Mouse (Mus musculus): ENCODE data around the gene Slc5a11.

The Slc5a11 gene

DNA sequence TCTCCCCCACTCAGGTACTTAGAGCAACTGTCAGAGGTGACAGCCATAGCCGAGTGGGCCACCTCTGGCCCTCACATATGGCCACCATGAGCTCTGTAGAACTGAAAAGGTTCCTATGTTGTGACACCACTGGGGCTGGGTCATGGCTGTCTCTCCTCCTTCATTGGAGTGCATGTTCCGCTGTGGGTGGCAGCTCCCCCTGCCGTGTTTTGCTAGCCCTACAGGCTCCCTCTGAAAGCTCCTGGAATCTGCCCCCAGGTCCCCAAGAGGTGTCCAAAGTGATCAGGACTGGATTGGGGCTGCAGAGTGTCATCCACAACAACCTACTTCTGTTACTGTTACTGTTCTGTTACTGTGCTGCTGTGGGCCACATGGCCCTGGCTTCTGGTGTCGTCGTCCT, 2.3 kb upstream of the Slc5a11 start:
- no peak for DNase-seq (ENCODE audit: low read depth)

DNA sequence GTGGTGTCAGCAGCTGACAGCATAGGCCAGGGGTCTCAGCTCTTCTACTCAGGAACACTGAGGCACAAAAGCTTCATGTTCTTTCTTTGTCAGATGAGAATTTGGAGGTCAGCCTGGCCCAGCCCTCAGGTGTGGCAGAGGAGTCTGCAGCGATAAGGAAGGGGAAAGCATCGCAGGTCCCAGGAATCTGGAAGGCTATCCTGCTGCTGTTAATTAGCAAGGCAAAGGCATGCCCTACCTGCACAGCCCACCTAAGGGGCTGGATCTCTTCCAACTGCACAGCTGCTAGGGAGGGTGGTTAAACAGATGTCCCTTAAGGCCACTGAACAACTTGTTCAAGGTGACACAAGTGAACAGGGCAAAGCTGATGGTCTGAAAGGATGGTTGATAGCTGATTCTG, 558 bp downstream of the Slc5a11 start:
- DNase-seq (ENCODE audit: low read depth), result no peak

DNA sequence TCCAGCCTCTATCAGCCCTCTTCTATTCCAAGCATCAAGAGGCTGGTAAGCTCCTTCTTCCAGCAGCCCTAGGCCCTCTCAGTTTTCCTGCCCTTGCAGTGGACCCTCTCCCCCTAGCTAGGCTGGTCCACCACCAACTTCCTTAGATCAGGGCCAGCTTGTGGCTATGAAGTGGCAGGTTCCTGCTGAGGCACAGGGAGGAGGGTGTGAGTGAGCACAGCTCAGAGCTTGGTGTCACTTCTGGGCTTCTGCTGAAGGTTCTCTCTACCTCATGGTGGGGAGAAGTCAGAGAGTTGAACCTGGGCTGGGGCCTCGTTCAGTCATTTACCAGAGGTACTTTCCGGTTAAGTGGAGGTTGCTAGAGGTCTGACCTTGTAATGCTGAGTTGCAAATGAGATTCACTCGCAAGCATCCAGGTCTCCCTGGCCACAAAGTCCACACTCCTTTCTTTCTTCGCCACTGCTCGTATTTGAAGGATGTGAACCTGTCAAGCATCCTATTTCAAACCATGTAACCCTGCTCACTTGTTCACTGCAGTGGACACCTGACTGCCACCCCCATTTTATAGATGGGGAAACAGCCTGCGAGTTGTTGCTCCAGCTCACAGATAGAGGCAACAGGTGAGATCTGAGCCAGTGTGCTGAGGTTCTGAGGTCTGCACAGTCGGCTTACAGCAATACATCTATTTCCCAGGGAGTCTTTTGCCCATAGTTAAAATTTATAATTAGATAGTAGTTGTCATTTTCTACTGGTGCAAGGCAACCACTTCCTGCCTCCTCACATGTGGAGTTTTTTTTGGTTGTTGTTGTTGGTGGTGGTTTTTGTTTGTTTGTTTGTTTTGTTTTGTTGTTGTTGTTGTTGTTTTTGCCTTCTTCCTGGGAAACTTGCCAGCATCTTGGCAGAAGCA, 3.1 kb downstream of the Slc5a11 start:
- no peak for DNase-seq (ENCODE audit: low read depth)

DNA sequence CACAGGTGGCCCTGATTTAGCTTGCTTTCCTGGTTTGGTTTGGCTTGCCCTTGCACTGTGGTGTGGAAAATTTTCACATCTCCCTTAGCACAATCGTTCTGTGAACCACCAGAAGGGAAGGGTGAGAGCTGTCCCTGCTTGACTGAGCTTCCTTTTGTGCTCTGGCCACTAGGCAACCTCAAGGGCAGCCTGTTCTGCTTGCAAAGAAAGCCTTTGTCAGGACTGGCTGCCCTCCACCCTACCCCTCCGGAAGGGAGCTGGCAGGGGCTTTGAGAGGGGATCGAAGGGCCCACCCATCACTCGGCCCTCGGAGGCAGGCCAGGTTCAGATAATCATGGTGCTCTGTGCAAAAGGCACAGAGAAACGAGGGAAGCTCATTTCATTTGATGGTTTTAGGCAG, 4.0 kb downstream of the Slc5a11 start:
- no peak for DNase-seq (ENCODE audit: low read depth)

DNA sequence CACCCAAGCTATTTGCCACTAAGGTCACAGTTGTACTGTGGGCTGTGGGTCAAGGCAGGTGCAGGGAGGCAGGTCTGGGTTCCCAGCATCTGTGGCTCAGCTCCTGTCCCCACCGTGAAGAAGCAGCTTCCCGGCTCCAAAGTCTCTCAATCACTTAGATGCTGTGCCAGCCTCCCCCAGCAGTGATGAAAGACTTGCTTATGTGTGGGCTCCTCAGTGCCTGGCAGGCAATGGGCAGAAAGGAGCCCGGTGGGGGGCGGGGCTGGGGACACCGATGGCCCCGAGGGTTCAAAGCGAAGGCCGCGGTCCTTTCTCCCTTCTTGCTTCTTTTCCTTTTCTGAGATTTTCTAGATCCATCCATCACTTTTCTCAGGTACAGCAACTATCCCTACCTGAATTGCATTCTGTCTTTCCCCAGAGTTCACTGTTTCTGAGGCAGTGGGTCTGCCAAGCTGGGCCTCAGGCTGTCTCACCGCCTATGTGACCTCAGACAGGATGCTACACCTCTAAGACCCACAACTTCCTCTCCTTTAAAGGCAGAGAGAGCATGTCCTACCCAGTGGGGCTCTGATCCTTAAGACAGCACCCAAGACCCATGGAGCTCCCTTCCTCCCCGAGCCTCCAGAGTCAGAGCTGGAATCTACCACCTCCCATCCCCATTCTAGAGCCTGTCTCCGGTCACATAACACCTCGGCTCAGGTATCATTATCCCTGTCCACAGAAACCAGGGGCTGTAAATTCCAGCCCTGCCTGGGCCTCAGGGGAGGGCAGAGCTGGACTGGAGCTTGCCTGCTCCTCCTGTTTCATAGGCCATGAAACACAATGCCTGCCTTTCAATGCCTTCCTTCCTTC, 5.4 kb downstream of the Slc5a11 start:
- no peak for DNase-seq (ENCODE audit: low read depth)

DNA sequence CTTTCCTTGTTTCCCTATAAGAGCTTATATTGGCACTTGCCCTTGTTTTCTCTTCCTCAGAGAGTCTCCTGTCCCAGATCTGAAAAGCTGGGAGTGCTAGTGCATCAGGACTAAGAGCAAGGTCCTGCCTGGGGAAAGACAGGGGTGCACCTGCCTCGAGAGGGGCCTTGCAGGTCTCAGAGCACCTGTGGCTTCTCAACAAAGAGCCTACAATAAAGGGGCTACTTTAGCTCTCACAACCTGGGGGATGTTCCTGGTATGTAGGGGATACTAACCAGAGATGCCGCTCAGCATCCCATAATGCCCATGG, 6.0 kb downstream of the Slc5a11 start:
- DNase-seq (ENCODE audit: low read depth), result no peak

DNA sequence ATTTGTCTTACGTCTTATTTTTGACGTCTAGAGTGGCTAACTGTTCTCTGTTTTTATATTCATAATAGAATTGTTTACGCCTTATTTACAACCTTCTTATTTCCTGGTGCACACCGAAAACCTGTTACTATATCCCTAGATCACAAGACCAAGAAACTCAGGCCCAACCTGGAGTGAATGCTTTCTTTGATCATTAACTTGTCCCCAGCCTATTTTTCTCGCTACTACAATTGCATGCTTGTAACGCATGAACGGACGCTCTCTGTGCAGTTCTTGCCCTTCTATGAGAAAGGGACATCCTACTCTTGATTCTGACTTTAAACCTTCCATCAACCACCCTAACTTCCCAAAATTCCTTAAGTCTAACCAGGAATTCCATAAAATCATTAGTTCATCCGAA, 9.5 kb downstream of the Slc5a11 start:
- no peak for DNase-seq (ENCODE audit: low read depth)

DNA sequence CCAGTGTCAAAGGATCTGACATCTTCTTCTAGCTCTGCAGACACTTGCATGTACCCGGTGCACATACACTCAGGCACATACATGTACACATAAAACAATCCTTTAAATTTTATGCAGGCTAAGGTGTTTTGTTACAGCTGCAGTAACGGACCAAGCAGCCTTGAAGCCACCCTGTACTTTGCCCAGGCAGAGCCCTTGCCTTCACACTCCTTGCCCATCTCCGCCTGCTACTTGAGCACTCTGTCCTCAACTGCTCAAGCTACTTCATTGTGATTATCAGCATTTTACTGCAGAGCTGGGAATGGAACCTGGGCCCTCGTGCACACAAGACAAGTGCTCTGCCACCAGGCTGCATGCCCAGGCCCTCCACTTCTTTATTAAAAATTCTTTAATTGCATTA, 10.6 kb downstream of the Slc5a11 start:
- no peak for DNase-seq (ENCODE audit: low read depth)

DNA sequence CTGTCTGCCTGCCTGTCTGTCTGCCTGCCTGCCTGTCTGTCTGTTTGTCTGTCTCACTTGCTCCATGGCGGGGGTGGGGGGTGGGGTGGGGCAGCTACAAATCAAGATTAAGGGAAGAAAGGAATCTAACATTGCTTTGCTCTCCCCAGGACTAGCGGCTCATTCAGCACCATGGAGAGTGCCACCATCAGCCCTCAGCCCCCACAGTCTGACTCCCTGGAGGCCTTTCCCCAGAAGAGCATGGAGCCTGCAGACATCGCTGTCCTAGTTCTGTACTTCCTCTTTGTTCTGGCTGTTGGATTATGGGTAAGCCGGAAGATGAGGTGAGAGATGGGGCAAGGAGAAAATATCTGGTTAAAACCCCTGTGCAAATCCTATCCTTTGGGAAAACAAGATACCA, 20.9 kb downstream of the Slc5a11 start:
- DNase-seq (ENCODE audit: low read depth), result no peak

DNA sequence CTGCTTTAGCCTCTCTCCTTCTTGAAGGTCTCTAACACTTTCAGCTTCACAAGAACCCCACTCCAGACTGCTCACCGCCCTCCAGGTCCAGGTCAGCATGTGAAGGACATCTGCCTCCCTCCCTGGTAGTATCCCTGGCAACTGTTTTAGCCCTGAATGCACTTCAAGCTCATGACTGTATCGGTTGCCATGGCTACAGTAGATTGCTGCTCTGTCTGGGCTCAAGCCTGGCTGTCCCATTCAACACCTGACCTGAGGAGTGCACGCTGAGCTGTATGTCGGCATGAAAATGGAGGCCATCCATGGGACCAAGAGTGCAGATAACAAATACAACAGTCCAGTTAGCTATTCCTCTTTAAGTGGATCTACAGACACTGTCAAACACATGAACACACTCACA, 24.0 kb downstream of the Slc5a11 start:
- no peak for DNase-seq (ENCODE audit: low read depth)

DNA sequence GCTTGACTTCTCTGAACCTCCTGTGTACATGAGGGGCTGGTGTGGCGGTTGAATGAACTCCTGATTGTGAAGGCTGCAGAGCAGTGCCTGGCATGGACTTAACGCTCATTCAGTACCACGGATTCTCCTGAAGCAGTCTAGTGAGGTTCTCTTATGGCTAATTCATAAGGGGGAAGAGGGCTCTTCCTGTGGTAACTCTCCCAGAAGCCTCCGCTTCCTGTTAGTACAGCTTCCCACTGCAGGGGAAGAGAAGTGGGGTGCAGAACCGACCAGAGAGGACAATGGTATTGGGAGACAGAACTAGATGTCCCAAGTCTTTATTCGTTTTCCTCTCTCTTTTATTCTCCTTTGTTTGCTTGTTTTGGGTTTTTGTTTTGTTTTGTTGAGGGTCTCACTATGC, 25.5 kb downstream of the Slc5a11 start:
- DNase-seq (ENCODE audit: low read depth), result no peak

DNA sequence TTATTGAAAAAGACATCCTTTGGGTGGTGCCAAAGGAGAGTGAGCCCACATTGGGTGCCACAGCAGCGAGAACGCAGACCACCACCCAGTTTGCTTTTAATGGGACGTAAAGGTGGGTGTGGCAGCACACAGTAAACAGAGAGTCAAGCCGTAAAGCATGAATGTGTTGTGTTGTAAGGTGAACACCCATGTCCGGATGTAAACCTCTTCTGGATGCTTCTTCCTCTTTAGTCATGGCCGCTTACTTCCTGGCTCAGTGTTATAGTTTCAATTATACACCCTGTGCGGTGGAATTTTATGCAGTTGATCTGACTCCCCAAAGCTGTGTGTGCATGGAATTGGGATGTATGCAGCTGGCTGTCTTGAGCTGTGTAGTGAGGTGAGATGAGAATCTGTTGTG, 27.7 kb downstream of the Slc5a11 start:
- DNase-seq (ENCODE audit: low read depth), result no peak

DNA sequence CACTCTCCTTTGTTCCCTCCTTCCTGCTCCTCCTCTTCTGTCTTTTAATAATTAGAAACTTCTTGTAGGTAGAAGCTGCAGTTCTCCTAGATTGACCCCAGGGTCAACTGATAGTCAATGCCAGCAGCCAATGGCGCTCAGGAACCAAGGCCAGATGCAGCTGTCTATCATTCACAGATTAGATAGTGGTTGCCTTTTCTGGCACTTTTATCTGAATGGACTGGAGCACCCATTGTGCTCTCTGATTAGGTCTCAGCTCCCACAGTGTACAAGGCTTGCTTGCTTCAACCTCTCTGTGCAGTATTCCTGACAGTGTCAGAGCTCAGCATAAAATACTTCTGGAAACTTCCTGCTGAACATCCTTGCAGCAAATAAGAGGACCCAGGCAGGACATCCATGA, 30.3 kb downstream of the Slc5a11 start:
- DNase-seq (ENCODE audit: low read depth), result no peak

DNA sequence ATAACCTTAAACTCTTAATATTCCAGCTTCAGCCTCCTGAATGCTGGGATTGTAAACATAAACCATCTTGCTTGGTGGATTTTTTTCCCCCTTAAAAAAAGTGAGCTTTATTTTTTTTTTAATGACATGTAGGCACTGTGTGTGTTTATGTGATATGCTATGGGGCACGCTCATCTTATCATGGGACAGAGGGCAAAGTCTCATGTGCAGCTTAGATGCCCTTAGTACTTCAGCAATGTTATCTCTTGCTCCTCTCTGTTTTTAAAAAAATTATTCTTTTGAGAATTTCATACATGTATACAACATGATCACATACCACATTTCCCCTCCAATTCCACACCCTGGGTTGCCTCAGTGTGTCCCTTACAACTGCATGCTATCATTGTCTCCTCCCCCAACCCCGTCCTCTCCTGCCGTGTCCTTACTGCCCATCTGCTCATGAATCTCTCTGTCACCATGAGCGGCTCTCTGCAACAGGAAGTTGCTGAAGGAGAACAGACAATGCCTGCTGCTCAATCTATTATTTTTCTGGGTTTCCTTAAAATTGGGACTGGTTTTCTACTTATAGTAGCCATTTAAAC, 32.0 kb downstream of the Slc5a11 start:
- DNase-seq (ENCODE audit: low read depth), result no peak

DNA sequence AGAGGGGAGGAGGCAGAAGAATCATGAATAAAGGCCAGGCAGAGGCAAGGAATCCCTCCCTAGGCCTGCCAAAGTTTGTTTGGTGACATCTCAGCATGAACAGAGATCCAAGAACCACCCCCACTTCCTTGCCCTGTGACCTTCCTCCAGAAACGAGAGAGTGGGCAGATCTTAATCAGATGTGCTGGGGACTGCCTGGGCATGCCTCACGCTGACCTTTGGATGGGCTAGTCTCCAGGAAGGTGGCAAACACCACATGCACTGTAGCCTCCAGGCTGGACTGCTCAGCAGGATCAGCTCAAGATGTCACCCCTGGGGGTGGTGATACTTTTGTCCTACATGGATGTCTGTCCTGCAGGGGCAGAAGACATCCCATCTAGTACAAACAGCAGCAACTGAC, 33.6 kb downstream of the Slc5a11 start:
- DNase-seq (ENCODE audit: low read depth), result no peak

DNA sequence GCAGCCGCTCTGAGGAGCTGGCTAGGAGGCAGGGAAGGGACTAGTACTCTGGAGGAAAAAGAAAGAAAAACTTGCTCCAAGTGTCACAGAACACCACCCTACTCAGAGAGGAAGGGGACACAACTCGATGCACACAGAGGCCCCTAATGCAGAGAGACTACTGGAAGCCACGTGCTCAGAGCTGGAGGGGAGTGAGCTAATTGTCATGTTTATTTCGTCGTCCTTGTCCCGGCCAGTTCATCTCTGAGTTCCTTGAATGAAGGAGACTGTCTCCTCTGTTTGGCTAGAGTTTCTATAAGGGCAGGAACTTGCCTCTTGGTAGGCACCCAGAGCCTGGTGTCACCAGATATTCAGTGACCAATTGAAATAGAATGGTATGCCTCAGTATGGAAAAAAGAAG, 36.8 kb downstream of the Slc5a11 start:
- no peak for DNase-seq (ENCODE audit: low read depth)

DNA sequence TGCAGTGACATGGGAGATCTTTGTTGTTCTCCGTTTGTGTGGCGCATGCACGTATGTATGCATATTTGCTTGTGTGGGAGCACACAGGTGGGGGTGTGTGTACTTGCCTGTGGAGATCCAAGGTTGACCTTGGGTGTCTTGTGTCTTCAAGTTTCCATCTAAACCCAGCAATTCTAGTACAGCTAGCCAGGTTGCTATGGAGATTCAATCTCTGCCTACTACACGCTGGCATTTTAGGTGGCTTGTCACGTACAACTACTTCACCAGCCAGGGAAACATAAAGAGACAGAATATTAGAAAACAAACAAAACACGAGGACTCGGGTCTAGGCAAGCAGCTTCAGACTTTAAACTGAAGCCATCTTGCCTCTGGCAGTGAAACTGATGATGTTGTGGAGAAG, 38.8 kb downstream of the Slc5a11 start:
- DNase-seq (ENCODE audit: low read depth), result no peak

DNA sequence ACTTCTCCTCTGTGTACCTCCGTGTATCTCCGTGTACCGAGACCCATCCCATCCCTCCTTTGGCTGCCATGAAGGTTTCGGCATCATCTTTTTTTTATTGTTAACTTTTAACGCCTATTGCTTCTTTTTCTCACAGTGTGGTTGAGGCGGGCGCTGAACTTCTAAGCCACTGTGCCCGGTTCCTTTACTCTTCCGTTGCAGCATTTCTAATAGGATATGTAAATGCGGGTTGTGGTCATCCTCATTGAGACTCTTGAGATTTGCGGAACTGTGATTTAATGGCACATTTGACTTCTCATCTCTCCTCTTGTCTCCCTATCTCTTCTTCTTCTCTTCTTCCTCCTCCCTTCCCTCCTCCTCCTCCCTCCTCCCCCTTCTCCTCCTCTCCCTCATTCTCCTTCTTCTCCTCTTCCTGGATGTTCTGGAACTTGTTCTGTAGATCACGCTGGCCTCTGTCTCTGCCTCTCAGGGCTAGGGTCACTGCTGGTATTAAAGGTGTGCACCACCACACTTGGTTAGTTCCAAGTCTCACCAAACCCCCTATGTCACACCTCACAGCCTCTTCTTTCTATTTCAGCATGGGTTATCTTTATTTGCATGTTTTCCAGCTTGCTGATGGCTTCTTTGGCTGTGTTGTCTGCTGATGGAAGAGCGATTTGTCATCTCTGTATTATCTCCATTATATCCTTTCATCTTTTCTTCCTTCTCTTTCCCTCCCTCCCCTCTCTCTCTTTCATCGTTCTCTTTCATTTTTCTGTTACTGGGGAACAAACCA, 39.8 kb downstream of the Slc5a11 start:
- no peak for DNase-seq (ENCODE audit: low read depth)

DNA sequence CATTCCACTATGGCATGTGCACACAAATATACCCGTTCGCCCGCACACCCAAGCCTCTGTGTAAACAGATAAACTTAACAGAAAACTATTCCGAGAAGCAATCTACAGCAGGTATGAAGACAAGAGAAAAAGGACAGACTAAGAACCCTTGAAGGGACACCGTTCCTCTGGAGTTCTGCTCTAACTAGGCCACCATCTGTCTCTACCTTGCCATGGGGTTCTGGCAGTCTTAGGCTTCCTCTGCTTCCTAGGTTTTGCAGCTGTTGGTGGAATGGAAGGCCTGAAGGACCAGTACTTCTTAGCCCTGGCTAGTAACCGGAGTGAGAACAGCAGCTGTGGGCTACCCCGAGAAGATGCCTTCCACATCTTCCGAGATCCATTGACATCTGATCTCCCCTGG, 43.5 kb downstream of the Slc5a11 start:
- no peak for DNase-seq (ENCODE audit: low read depth)

DNA sequence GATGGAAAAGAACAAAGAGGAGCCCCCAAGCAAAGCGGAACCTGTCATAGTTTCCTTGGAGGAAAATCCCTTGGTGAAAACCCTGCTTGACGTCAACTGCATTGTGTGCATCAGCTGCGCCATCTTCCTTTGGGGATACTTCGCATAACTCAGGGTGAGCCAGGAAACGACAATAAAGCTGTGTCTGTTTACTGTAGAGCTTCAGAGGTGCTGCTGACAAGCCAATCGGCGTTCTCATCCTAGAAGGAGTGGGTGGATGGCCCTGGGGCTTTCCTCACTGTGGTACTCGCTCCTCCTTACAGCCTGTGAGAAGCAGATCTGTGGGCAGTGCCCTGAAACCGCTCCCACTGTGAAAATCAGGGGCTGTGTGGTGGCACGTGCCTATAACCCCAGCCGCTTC, 58.5 kb downstream of the Slc5a11 start:
- no peak for DNase-seq (ENCODE audit: low read depth)

DNA sequence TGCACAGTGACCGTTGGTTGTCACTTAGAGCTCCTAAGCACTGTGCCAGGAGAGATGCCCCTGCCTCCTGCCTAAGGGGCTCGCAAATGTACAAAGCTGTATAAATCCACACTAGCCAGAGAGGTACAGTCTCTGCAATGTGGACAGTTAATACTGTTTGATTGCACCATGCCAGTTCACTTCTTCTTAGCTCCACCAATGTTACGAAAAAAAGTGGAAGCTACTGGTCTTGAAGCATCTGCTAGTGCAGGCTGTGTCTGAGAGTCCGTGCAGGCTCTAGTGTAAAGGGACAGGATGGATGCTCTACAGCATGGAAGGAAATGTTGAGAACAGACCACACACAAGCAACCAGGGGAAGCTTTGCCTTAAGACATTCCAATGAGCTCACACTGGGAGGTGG, 62.0 kb downstream of the Slc5a11 start:
- no peak for DNase-seq (ENCODE audit: low read depth)

DNA sequence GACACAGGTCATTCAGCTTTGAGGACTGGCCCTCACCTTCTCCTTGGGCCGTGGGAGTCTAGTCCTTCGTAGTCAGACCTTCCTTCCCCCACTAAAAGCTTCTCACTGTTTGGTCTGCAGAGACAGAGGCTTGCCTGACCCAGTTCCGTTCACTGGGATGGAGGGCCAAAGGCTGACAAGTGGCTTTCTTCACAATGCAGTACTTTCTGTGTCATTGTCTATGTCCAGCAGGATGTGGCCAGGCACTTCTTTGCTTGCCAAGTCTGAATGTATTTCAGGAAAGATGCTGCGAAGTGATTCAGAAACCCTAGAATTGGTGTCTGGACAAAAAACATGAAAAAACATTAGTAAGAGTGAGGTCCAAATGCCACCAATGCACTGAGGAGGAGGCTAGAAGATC, 65.2 kb downstream of the Slc5a11 start:
- DNase-seq (ENCODE audit: low read depth), result no peak

All from fibroblast of lung, adult 2 months (primary cell).